Mouse (Mus musculus) heart, postnatal 14 days (tissue): Measurements from ENCODE around the gene Klc1. TPM values are rescaled to one million over a fixed set of nuclear protein-coding genes. Genes with fewer than 3 reads are reported as not detected.

Experiments used
- DNase-seq, 2 experiments: peaks; one replicate each; pipeline ENCODE4 v3.0.0; 2021 to 2022
- intact Hi-C: fragments of 180-260 bp; cut with DNase I; formaldehyde crosslinking; loops from one replicate; pipeline ENCODE4 v1.15.1; 2025
- total RNA-seq, 2 experiments: library from RNA; stranded (reverse); gene quantifications; 2 replicates each; pipeline ENCODE4 v1.2.3; 2021

Klc1 gene
- total RNA-seq, 2 experiments from 2014 or later = 120 to 129 TPM

DNA sequence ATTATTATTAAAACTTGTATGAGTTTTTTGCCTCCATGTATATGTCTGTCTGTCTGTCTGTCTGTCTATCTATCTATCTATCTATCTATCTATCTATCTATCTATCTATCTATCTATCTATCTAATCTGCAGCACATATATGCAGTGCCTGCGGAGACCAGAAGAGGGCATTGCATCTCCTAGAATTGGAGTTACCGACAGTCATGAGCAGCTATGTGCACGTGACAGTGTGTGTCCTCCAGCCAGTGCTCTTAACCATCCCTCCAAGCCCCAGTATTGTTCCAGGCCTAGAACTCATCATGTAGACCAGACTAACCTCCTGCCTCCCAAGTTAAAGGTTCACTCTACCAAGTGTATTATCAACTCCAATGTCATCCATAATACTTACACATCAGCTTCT, 19.9 kb upstream of the Klc1 start:
- DNase-seq = peak; percentile 54 to 67
- intact Hi-C loops = loop anchor here (5.0 kb wide), 1 partner anchor 209 kb away; no protein-coding TSS in a partner anchor

DNA sequence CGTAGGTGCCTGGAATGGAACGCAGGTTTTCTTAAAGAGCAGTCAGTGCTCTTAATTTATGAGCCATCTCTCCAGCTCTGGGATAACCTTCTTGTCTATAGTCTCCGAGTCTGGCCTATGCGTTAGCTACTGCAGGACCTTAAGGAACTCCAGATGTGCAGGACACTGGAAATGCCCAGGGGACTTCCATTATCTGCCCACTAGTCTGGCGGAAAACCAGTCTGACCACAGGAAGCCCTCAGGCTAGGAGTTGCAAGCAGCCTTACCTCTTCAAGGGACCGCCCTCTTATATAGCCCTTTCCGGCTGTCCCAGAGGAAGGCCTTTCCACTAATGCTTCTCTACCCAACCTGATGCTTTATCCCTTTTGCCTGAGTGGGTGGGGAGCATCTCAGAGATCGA, 17.3 kb upstream of the Klc1 start:
- intact Hi-C loops = no loop called here
- no peak for DNase-seq

DNA sequence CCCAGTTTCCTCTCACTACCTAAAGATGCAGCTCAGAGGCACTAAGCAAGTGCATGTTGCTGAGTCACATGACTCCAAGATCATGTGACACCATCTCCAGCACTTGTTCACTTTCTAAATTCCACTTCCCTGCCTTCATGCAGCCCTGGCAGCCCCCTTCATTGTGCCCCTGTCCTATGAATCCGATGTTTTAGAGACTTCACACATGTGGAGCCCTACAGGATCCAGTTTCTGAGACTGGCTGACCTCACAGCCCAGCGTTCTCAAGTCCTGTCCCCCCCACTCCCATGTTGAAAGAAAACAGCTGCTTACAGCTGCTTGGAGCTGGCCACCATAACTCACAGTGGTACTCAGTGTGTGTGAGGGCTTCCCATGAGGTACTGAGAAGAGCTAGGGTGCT, 15.2 kb upstream of the Klc1 start:
- peak in 1 of 2 experiments; percentile 70 for DNase-seq
- intact Hi-C loops = no loop called here

DNA sequence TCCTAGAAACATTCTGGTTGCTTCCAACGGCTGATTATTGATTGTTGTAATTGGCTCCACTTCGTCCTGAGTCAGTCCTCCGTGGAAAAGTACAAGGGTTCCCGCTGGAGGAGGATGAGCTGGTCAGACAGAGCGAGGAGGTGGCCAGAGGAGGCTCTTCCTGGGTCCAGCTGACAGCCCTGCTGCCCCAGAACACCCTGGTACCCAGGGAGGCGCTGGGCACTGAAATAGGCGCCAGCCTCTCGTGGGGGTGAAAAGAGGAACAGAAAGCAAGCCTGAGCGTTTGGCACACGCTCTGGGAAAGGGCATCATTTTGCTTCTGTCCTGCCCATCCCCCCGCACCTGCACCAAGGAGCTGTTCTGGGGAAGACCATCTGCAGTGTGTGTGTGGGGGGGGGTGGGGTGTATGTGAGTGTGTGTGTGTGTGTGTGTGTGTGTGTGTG, 14.6 kb upstream of the Klc1 start:
- peak in 1 of 2 experiments; percentile 25 for DNase-seq
- intact Hi-C loops = no loop called here

DNA sequence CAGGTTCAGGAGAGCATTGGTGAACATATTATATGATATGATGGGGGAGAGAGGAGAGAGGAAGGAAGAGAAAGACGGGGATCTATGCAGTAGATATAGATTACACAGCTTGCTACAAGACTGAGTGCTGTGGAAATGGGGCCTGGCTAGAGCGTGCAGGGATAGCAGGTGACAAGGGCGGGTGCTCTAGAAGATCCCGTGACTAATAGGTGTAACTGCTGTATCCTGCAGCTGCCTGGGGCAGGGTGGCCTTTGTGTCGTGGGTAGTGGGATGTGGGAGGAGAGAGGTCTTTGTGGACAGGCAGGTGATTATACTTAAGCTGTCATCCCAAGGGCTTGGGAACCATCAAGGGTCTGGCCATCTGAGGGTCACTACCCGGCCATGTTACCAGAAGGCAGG, 13.4 kb upstream of the Klc1 start:
- intact Hi-C loops = no loop called here
- no peak for DNase-seq

DNA sequence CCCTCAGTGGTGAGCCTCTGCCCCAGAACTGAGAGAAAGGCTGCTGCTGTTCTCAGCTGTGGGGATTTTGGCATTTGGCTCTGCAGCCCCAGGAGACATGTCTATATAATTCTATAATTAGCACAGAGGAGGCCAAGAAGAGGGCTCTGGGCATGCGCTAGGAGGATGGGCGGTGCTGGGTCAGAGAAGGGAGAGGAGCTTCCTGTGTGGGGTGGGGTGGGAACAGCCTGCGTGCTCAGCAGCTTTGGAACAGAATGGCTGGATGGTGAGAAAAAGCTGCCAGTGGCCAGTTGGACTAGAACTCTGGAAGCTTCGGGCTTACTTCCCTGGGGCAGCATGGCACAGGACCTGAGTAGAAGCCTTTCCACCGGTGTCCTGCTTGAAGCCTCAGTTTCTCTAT, 12.6 kb upstream of the Klc1 start:
- intact Hi-C loops = no loop called here
- DNase-seq = peak; percentile 81 to 84

DNA sequence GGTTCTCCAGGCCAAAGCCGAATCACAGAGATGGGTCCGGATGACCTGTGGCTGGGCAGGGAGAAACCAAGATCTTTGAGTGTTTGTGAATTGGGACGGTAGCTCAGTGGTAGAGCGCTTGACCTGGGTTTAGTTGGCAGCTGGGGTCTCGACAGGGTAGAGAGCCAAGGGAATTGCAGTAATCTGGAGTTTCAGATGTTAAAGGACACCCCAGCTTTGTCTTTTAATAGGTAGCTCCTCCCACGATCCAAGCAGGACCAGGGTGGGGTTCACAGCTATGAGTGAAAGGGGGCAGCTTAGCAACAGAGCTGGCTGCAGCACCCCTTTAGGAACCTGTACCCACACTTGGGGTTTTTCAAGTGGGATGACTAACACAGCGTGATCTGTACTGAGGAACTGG, 11.2 kb upstream of the Klc1 start:
- no peak for DNase-seq
- intact Hi-C loops = no loop called here

DNA sequence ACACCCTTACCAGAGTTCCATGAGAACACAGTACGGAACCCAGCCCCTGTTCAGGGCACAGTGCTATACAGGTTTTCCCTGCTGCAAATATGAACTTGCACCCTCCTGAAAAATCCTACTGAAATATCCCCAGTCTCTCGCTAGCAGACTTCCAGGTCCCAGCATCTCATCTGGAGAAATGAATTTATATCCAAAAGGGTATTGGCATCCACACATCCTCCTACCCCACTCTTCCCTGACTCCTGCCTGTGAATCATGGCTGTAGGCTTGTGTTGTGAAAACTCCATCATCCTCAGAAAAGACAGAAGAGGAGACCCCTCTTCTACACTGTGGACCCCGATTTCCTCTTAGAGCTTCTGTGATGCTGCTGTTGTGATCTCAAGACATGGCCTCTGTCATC, 7.9 kb upstream of the Klc1 start:
- DNase-seq = no peak
- intact Hi-C loops = no loop called here

DNA sequence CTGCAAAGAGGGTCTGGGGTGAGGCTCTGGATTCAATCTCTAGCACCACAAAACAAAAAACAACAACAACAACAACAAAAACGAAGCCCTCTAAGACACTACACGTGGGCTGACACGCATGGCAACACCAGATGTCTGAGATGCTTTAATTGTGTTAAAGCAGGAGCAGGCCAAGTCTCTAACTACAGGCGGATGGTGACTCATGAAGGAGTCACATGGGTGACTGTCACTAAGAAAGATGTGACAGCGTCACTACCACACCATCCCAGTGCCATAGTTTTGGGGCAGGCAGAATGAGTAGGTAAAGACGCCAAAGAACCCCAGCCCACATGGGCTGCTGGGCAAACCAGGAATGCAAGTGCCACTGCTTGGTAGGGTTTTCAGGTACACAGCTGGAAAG, 6.2 kb upstream of the Klc1 start:
- no peak for DNase-seq
- intact Hi-C loops = no loop called here

DNA sequence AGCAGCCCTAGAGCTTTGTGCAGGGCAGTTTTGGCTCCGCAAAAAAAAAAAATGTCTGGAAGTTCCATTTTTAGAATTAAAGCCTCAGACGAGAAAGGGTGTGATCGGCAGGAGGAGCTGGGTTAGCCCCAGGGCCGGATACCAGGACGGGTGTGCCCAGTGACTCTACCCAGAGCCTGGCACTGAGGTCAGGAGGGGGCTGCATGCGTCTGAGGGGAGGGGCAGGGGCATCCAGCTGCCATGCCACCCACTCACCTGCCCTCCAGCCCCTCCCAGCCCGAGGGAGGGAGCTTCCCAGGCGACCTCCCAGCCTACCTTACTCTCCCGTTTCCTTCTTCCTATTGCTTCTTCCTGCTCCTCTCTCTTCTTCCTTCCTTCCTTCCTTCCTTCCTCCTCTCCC, 5.3 kb upstream of the Klc1 start:
- no peak for DNase-seq
- intact Hi-C loops = no loop called here

DNA sequence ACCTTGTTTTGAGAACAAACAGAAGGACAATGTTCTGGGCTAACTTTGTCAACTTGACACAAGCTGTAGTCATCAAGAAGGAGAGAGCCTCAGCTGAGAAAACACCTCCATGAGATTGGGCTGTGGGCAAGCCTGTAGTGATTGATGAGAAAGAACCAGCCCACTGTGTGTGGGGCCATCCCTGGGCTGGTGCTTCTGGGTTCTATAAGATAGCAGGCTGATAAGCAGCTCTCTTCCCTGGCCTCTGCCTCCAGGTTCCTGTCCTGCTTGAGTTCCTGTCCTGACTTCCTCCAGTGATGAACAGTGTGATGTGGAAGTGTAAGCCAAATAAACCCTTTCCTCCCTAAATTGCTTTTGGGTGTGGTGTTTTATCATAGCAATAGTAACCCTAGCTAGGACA, 3.9 kb upstream of the Klc1 start:
- intact Hi-C loops = no loop called here
- DNase-seq = no peak

DNA sequence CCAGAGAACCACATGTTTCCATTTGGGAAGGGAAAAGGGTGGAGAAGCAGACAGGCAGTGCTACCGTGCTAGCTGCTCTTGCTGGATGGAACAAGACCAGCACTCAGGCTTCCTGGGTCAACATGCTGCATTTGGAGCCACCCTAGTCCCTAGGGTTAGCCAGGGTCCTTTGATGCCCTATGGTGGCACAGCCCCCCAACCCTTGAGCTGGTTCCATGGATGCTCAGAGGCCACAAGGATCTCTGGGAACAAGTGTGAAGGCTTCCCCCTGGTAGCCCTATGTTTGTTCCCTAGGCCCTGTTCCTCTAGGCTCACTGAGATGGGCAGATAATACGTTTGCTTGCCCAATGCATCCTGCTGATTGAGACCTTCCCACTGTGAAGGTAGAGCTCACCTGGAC, 3.4 kb upstream of the Klc1 start:
- intact Hi-C loops = no loop called here
- DNase-seq = no peak

DNA sequence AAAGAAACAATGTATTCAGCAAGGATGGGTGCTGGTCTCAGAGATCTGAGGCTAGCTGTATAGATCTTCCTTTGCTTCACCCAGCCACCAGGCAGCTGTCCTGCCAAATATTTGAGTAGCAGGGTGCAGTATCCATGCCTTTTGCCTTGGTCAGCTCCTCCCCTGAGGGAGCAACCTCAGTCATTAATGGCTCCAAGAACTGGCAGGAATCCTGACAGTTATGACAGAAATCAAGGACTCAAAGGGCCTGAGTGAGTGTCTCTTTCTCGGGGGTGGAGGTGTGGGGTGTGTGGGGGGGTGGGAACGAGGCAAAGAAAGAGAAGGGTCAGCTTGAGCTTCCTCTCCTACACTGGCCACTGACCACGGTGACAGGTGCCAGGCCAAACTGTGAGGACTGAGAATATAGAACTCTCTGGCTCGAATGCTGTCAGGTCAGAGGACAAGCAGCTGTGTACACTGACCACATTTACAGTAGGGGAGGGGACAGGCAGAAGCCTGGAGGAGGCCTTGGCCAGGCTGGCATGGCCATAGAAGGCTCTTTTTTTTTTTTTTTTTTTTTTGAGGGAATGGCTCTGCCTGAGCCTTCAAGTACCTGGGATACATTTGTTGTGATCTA, 2.5 kb upstream of the Klc1 start:
- no peak for DNase-seq
- intact Hi-C loops = no loop called here

DNA sequence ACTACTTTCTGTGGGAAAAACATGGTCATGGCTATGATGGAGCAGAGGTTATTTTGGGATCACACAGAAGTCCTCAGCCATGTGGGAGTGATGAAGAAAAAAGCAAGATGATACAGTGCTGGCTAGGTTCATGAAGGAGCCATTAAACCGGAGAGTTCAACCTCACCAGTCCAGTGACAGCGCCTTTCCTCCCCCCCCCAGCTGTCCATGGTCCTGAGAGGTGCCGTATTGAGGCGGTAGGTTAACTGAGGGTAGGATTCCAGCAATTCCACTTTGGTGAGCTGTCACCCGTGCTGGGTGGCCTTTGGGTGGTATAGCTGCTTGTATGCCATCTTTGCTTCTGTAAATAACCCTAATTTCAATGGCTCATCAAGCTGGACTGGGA, 2.0 kb upstream of the Klc1 start:
- no peak for DNase-seq
- intact Hi-C loops = no loop called here

DNA sequence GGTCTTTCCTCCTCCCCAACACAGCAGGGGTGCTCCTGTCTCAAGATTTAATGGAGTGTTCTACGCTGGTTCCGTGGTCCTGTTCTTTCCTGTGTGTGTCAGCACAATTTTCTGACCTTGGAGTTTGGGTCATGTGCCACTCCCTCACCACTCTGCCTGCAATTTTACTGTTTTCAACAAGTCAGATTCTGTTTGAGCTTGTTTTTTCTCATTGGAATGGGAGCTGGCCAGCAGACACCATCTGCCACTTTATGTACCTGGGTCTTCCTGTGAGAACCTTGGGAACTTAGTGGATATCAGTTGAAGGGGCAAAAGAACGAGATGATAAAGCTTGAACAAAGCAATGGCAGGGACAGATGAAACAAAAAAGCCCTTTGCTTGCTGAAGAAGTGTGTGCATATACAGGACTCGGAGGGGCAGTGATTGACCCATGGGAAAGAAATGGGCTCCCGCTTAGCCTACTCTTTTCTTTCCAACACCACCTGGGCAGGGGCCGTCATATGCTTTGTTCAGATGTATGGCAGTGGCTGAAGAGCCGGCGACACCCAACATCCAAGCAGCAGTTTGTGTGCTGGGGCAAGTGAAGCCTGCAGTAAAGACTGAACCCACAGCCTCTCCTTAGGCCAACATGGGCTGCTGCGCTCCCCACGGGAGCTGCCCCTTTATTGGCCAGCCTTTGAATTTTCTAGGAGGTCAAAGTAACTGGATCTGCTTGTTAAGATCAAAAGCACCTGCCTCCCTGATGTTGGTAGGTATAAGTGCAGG, 906 bp upstream of the Klc1 start:
- DNase-seq = no peak
- intact Hi-C loops = no loop called here

DNA sequence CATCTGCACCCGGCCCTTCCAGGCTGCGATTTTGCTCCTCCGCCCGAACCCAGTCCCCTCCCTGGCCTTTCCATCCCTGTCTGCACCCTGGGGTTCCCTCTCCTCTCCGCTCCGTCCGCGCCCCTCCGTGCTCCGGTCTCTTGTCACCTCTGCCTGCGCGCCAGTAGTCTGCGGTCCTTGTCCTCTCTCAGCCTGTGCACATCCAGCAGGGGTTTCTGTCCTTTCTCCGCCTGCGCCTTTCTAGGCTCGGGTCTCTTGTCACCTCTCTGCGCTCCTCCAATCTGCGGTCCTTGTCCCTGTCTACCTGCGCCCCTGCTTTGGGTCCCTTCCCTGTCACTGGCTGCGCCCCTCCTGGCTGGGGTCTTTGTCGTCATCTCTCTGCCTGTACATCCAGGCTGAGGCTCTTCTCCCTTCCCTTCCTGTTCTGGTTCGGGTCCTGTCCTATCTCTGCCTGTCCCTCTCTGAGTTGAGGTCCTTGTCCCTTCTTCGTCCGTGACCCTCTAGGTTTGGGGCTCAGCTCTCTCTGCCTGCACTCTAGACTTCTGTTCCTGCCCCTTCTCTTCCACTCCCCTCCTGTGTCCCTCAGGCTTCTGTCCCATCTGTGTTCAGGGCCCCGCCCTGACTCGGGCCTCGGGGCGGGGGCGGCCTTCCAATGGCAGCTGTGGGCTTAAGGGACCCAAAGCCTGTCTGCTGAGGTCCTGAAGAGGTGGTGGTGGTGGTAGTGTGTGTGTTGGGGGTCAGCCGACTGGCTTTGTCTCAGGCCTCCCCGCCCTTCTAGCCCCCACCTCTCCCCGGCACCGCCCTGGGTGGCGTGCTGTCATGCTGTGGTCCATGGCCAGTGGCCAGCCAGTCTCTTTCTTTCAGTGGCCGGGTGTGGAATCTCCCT, 770 bp downstream of the Klc1 start:
- intact Hi-C loops = no loop called here
- DNase-seq = peak; percentile 81 to 84

DNA sequence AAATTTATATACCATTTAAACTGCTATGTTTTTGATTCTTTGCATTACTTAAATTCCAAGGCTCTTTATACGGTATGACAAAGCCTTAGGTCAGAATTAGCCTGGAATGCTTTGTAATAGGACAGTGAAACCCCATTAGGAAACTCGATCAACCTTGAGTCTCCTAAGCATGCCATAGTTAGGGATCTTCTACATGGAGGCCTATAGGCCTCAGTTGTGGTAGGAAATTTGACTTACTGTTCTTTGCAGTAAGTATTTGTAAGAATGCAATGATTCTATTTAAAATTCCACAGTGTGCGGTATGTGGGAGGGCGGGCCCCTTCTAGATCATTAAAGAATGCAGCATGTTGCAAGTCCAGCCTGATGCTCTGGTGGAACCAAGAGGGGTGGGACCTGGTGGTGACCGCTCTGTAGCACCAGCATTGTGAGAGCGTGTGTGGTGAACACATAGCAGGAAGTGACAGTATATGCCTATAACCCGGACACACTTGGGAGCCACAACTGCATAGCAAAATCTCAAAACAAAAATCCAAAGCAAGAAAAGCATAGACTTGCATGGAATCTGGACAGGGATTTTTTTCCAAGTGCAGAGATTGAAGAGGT, 1.8 kb downstream of the Klc1 start:
- no peak for DNase-seq
- intact Hi-C loops = no loop called here

DNA sequence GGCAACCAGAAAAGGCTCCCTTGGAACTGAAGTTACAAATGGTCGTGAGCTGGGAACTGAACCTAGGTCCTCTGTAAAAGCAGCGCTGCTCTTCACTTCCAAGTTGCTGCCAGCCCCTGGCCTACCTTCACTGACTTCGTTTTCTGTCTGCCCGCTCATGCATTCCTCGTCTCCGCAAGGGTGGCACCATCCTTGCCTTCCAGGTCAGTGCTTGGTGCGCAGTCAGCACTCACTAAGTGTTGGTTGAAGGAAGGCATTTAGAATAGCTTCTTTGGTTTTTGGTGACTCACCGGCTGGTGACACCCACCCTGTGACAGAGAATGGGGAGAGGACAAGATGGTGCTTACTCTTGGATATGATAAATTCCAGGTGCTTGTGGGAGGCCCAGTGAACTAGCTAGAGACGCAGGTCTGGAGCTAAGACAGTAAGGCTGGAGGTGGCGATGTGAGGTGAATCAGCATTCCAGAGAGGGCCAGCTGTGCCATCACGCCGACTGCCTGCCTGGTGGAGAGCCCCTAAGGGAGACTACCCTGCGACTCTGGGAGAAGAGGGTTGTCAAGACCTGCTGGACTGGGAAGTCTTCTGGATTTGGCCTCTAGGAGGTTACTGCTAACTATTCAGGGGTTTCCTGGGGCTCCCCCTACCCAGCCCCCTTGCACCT, 4.1 kb downstream of the Klc1 start:
- no peak for DNase-seq
- intact Hi-C loops = no loop called here

DNA sequence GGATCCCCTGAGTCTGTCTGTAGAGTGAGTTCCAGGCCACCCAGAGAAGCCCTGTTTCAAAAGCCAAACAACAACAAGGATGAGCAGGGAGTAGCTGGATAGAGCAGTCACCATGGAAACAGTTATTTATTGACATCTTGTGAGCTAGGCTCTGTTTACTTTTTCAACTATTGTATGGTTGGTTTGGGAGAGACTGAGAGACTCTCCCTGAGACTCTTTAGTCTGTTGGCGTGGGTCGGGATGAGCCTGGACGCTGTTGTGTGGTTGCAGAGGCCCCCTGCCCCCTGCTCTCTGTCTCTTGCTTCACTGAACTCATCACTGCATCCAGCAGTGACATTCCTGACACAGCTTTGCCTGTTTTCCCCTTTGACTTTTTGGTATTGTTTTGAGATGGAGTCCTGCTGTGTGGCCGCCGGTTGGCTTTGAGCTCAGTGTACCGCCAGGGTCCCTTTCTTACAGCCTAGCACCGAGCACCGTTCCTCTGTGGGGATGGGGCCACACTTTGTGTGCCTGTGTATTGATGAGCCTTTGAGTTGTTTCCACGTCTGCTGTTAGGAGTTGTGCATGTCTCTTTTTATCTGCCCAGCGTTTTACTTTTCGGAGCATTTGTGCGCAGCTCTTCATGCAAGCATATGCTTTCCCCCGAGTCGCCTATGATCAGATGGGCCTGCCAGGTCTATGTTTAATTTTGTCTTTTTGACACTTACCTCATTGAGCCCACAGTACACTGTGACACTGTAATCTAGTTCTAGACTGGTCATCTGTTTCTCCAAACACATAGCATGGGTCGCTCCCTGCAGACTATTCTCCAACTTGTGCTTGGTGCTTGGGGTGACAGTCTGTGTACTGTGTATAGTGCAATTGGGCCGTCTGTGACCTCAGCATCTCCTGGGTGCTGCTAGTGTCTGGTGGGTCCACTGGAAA, 7.9 kb downstream of the Klc1 start:
- DNase-seq = no peak
- intact Hi-C loops = loop anchor here (5.0 kb wide), 1 partner anchor 41 kb away; no protein-coding TSS in a partner anchor
